Comparison of ENCODE assay signal across 7 mouse cellular contexts in genomic region chr10:89708720-89709119, GRCm38 (mm10). TPM values are rescaled to one million over a fixed set of nuclear protein-coding genes. Genes with fewer than 3 reads are reported as not detected.
A peak's percentile ranks its signal among the peaks of the same experiment; 100 is the strongest.
DNase-seq lines count a peak whose midpoint lies in the region; ATAC-seq lines count a peak whose summit lies in the region.

No protein-coding gene starts in this region.

- H3K4me1 ChIP-seq in kidney, embryonic 14.5 days (ENCODE audit: control insufficient read depth, insufficient read depth, low read length), result no peaks in the 10 kb centered on the region

- ATAC-seq in kidney, embryonic 14.5 days (ENCODE audit: low FRiP score, low TSS enrichment), result peak; percentile 62; the same call in 1 of the 2 replicates
- ATAC-seq in hematopoietic stem cell, adult 5-6 weeks (replicated peaks in 1 of 2; ENCODE audit: insufficient read depth in 1 of 2, low FRiP score in 2 of 2, low TSS enrichment in 1 of 2, low read depth in 1 of 2, poor library complexity in 2 of 2, severe bottlenecking in 2 of 2), result peak; percentile 72 to 77
- ATAC-seq in megakaryocyte progenitor cell, adult 5-6 weeks (replicated peaks; ENCODE audit: poor library complexity), result peak; percentile 73

- 33% methylated on average over 10 of the region's 10 CpGs for WGBS in kidney, embryonic 14.5 days

- no peak overlapping the region for H3K9ac ChIP-seq in kidney, embryonic 14.5 days (ENCODE audit: low read depth, low read length)

- H3K9me3 ChIP-seq in kidney, embryonic 14.5 days (ENCODE audit: control insufficient read depth, low read length), result no peaks in the 10 kb centered on the region

- no peaks in the 10 kb centered on the region for H3K27me3 ChIP-seq in kidney, embryonic 14.5 days (ENCODE audit: control insufficient read depth, insufficient read depth, low read length)

- no peak overlapping the region for H3K27ac ChIP-seq in kidney, embryonic 14.5 days (ENCODE audit: low read depth, low read length)

- peaks cover 16% of the 10 kb centered on the region; the same call in 1 of the 2 replicates for H3K36me3 ChIP-seq in kidney, embryonic 14.5 days (ENCODE audit: control insufficient read depth, insufficient read depth, low read length)

- peak overlapping the region; percentile 29 for H3K4me2 ChIP-seq in kidney, embryonic 14.5 days (replicated peaks; ENCODE audit: low read depth, low read length)

- DNase-seq in kidney, adult 8-10 months, result no peak
- DNase-seq in adrenal gland, postnatal 36 days, result peak; percentile 41 to 47
- DNase-seq in thymus, postnatal 36 days, result no peak
- DNase-seq in layer of hippocampus, postnatal 14 days (ENCODE audit: low spot score in 2 of 2), result no peak

- no peak overlapping the region for H3K4me3 ChIP-seq in kidney, embryonic 14.5 days (ENCODE audit: low read length)

RNA-seq across cellular contexts. Expression of gene Scyl2, which starts 22.6 kb away (rescaled TPM):
- polyA plus RNA-seq in kidney, embryonic 14.5 days (2014; fragmentation: Nextera tagmentation; extraction: Ambion mirVana), result 9.2 and 16.0 TPM in 2 replicates
- 10 to 100 TPM; 43.8 to 47.6 TPM for total RNA-seq in adrenal gland, postnatal 36 days (2021)
- 36.1 and 37.8 TPM in 2 replicates for total RNA-seq in hematopoietic stem cell, adult 5-6 weeks (2017)
- 21.6 and 28.6 TPM in 2 replicates for total RNA-seq in megakaryocyte progenitor cell, adult 5-6 weeks (2015)
- 24.7 and 28.8 TPM in 2 replicates for total RNA-seq in megakaryocyte progenitor cell, adult 5-6 weeks (2017)
- 10 to 100 TPM; 26.0 to 29.2 TPM for total RNA-seq in layer of hippocampus, postnatal 14 days (2021)

RNA-seq across cellular contexts. Expression of gene Actr6, which starts 23.4 kb away (rescaled TPM):
- 36.3 and 48.7 TPM in 2 replicates for polyA plus RNA-seq in kidney, embryonic 14.5 days (2014; fragmentation: Nextera tagmentation; extraction: Ambion mirVana)
- total RNA-seq in adrenal gland, postnatal 36 days (2021), result 10 to 100 TPM; 23.2 to 23.7 TPM
- total RNA-seq in hematopoietic stem cell, adult 5-6 weeks (2017), result 16.1 and 21.8 TPM in 2 replicates
- total RNA-seq in megakaryocyte progenitor cell, adult 5-6 weeks (2015), result 28.4 and 38.2 TPM in 2 replicates
- 28.9 TPM in 2 replicates for total RNA-seq in megakaryocyte progenitor cell, adult 5-6 weeks (2017)
- total RNA-seq in layer of hippocampus, postnatal 14 days (2021), result 10 to 100 TPM; 19.9 to 27.5 TPM

RNA-seq across cellular contexts. Expression of gene Uhrf1bp1l, which starts 36.1 kb away (rescaled TPM):
- 22.9 and 38.0 TPM in 2 replicates for polyA plus RNA-seq in kidney, embryonic 14.5 days (2014; fragmentation: Nextera tagmentation; extraction: Ambion mirVana)
- total RNA-seq in adrenal gland, postnatal 36 days (2021), result 10 to 100 TPM; 84.8 to 88.4 TPM
- total RNA-seq in hematopoietic stem cell, adult 5-6 weeks (2017), result 25.9 and 27.4 TPM in 2 replicates
- 62.9 and 71.0 TPM in 2 replicates for total RNA-seq in megakaryocyte progenitor cell, adult 5-6 weeks (2015)
- total RNA-seq in megakaryocyte progenitor cell, adult 5-6 weeks (2017), result 31.8 and 41.7 TPM in 2 replicates
- 10 to 100 TPM; 81.7 to 87.2 TPM for total RNA-seq in layer of hippocampus, postnatal 14 days (2021)

Comparison
In these comparisons a context has a peak if more than half of its experiments do, and no peak if none do; other contexts are left out.
1. DNase-seq: peak in adrenal gland, postnatal 36 days (2 of 2); none in kidney, adult 8-10 months (0 of 2), thymus, postnatal 36 days (0 of 2) and layer of hippocampus, postnatal 14 days (0 of 2).
2. Peak in every context shown above with its lines, with median percentiles within 50 percentile points of each other: ATAC-seq.